Mouse (Mus musculus) ZHBTc4 (cell line): ENCODE measurements around the gene Mfsd14b.
A peak's percentile ranks its signal among the peaks of the same experiment; 100 is the strongest.

Experiments
- DNase-seq: peaks from one replicate; pipeline ENCODE4 v3.0.0-alpha.2; 2011; ENCODE audit warnings: low read depth, low spot score

Mfsd14b gene

GRCm38 (mm10) chr13:65112459-65113110 lies at the start of gene Mfsd14b:
Mfsd14b (minus strand) TSS chr13:65112975.
- peak; percentile 97 for DNase-seq

- no peak for DNase-seq
These were observed 37.2 kb upstream of the Mfsd14b start, which contains the start of gene Olfr466 for GRCm38 (mm10) chr13:65149940-65150339. Olfr466 (plus strand) TSS chr13:65150240.

GRCm38 (mm10) chr13:65137789-65138188 lies 25.0 kb upstream of the Mfsd14b start, which contains the start of gene Olfr465-ps1:
Olfr465-ps1 (plus strand) TSS chr13:65138089.
- DNase-seq = no peak

GRCm38 (mm10) chr13:65127063-65127847 lies 14.5 kb upstream of the Mfsd14b start:
- DNase-seq = peak; percentile 38

GRCm38 (mm10) chr13:65122111-65122510 lies 9.3 kb upstream of the Mfsd14b start:
- DNase-seq = no peak

- no peak for DNase-seq
These were observed 8.2 kb upstream of the Mfsd14b start for GRCm38 (mm10) chr13:65120984-65121383.

GRCm38 (mm10) chr13:65113239-65113638 lies 464 bp upstream of the Mfsd14b start:
- peak; percentile 4 for DNase-seq

- DNase-seq = peak; percentile 53
These were observed 814 bp downstream of the Mfsd14b start for GRCm38 (mm10) chr13:65111961-65112360.

GRCm38 (mm10) chr13:65101232-65101631 lies 11.5 kb downstream of the Mfsd14b start:
- DNase-seq = no peak

- DNase-seq = no peak
These were observed 12.1 kb downstream of the Mfsd14b start for GRCm38 (mm10) chr13:65100678-65101077.

- DNase-seq = no peak
These were observed 15.8 kb downstream of the Mfsd14b start for GRCm38 (mm10) chr13:65097018-65097417.

- DNase-seq = no peak
These were observed 16.9 kb downstream of the Mfsd14b start for GRCm38 (mm10) chr13:65095923-65096322.

GRCm38 (mm10) chr13:65069969-65070368 lies 42.8 kb downstream of the Mfsd14b start:
- no peak for DNase-seq

- no peak for DNase-seq
These were observed 60.1 kb downstream of the Mfsd14b start, which contains the start of gene Prss47 for GRCm38 (mm10) chr13:65052660-65053059. Prss47 (minus strand) TSS chr13:65052760.

- DNase-seq = peak; percentile 36
These were observed 77.7 kb downstream of the Mfsd14b start for GRCm38 (mm10) chr13:65035057-65035456.

- DNase-seq = no peak
These were observed 80.0 kb downstream of the Mfsd14b start, which contains the start of gene Spata31d1c for GRCm38 (mm10) chr13:65032758-65033157. Spata31d1c (plus strand) TSS chr13:65033058.
